Mouse (Mus musculus): Measurements from ENCODE around the gene Prr5.
A peak's percentile ranks its signal among the peaks of the same experiment; 100 is the strongest.

The Prr5 gene

GRCm38 (mm10) chr15:84680545-84681454 is 11.4 kb downstream of the Prr5 start:
- DNase-seq (ENCODE audit: low read depth): peak; percentile 65

GRCm38 (mm10) chr15:84681455-84682193 is 12.2 kb downstream of the Prr5 start:
- DNase-seq (ENCODE audit: low read depth): peak; percentile 17

GRCm38 (mm10) chr15:84682206-84682605 is 12.8 kb downstream of the Prr5 start:
- no peak for DNase-seq (ENCODE audit: low read depth)

- no peak for DNase-seq (ENCODE audit: low read depth)
Observed at GRCm38 (mm10) chr15:84682821-84683220, 13.4 kb downstream of the Prr5 start.

- DNase-seq (ENCODE audit: low read depth): peak; percentile 23
Observed at GRCm38 (mm10) chr15:84684520-84684919, 15.1 kb downstream of the Prr5 start.

- DNase-seq (ENCODE audit: low read depth): peak; percentile 56
Observed at GRCm38 (mm10) chr15:84685417-84685816, 16.0 kb downstream of the Prr5 start.

GRCm38 (mm10) chr15:84687904-84688303 is 18.5 kb downstream of the Prr5 start:
- DNase-seq (ENCODE audit: low read depth): no peak

- DNase-seq (ENCODE audit: low read depth): no peak
Observed at GRCm38 (mm10) chr15:84689356-84689755, 19.9 kb downstream of the Prr5 start.

GRCm38 (mm10) chr15:84691513-84691912 is 22.1 kb downstream of the Prr5 start:
- no peak for DNase-seq (ENCODE audit: low read depth)

- peak; percentile 23 for DNase-seq (ENCODE audit: low read depth)
Observed at GRCm38 (mm10) chr15:84692645-84693044, 23.2 kb downstream of the Prr5 start.

- no peak for DNase-seq (ENCODE audit: low read depth)
Observed at GRCm38 (mm10) chr15:84696021-84696420, 26.6 kb downstream of the Prr5 start.

GRCm38 (mm10) chr15:84697611-84698011 is 28.2 kb downstream of the Prr5 start:
- no peak for DNase-seq (ENCODE audit: low read depth)

GRCm38 (mm10) chr15:84698189-84698588 is 28.8 kb downstream of the Prr5 start:
- no peak for DNase-seq (ENCODE audit: low read depth)

- peak; percentile 62 for DNase-seq (ENCODE audit: low read depth)
Observed at GRCm38 (mm10) chr15:84700147-84700794, 30.9 kb downstream of the Prr5 start.

GRCm38 (mm10) chr15:84701947-84702346 is 32.5 kb downstream of the Prr5 start:
- peak; percentile 38 for DNase-seq (ENCODE audit: low read depth)

GRCm38 (mm10) chr15:84702391-84703345 is 33.2 kb downstream of the Prr5 start:
- no peak for DNase-seq (ENCODE audit: low read depth)

GRCm38 (mm10) chr15:84703992-84704391 is 34.6 kb downstream of the Prr5 start:
- DNase-seq (ENCODE audit: low read depth): no peak

GRCm38 (mm10) chr15:84705351-84705901 is 36.0 kb downstream of the Prr5 start:
- no peak for DNase-seq (ENCODE audit: low read depth)

GRCm38 (mm10) chr15:84706983-84707619 is 37.7 kb downstream of the Prr5 start:
- no peak for DNase-seq (ENCODE audit: low read depth)

- no peak for DNase-seq (ENCODE audit: low read depth)
Observed at GRCm38 (mm10) chr15:84712566-84713405, 43.4 kb downstream of the Prr5 start.

Data from induced T-regulatory cell, adult 2 months (primary cell).